Mouse (Mus musculus): ENCODE data around the gene Abhd17b.
"Not testable (repeated sequence)": the region's sequence is repeated elsewhere in the genome, so short reads cannot be mapped to it uniquely, and the experiment has no call there.

Abhd17b gene

GRCm38 (mm10) chr19:21652285-21653171, 457 bp upstream of the Abhd17b start, which contains the start of gene 1110059E24Rik:
Gene 1110059E24Rik, minus strand, starts transcription at chr19:21652976.
- peak; percentile 95 for DNase-seq (ENCODE audit: low read depth, low spot score)

- DNase-seq (ENCODE audit: low read depth, low spot score): no peak
These were observed 1.8 kb downstream of the Abhd17b start for GRCm38 (mm10) chr19:21654788-21655187.

GRCm38 (mm10) chr19:21660734-21661133, 7.7 kb downstream of the Abhd17b start:
- DNase-seq (ENCODE audit: low read depth, low spot score): no peak

GRCm38 (mm10) chr19:21663756-21664456, 10.9 kb downstream of the Abhd17b start:
- no peak for DNase-seq (ENCODE audit: low read depth, low spot score)

GRCm38 (mm10) chr19:21669650-21670049, 16.7 kb downstream of the Abhd17b start:
- no peak for DNase-seq (ENCODE audit: low read depth, low spot score)

GRCm38 (mm10) chr19:21674354-21675096, 21.5 kb downstream of the Abhd17b start:
- DNase-seq (ENCODE audit: low read depth, low spot score): no peak

GRCm38 (mm10) chr19:21680091-21680490, 27.1 kb downstream of the Abhd17b start:
- DNase-seq (ENCODE audit: low read depth, low spot score): no peak

GRCm38 (mm10) chr19:21680986-21681385, 28.0 kb downstream of the Abhd17b start:
- no peak for DNase-seq (ENCODE audit: low read depth, low spot score)

- no peak for DNase-seq (ENCODE audit: low read depth, low spot score)
These were observed 60.5 kb downstream of the Abhd17b start for GRCm38 (mm10) chr19:21713260-21714031.

- DNase-seq (ENCODE audit: low read depth, low spot score): no peak
These were observed 61.4 kb downstream of the Abhd17b start for GRCm38 (mm10) chr19:21714278-21714883.

GRCm38 (mm10) chr19:21715005-21715442, 62.0 kb downstream of the Abhd17b start:
- no peak for DNase-seq (ENCODE audit: low read depth, low spot score)

GRCm38 (mm10) chr19:21715515-21715914, 62.5 kb downstream of the Abhd17b start:
- no peak for DNase-seq (ENCODE audit: low read depth, low spot score)

GRCm38 (mm10) chr19:21716456-21716855, 63.5 kb downstream of the Abhd17b start:
- no peak for DNase-seq (ENCODE audit: low read depth, low spot score)

GRCm38 (mm10) chr19:21719206-21719605, 66.2 kb downstream of the Abhd17b start:
- no peak for DNase-seq (ENCODE audit: low read depth, low spot score)

- DNase-seq (ENCODE audit: low read depth, low spot score): no peak
These were observed 68.0 kb downstream of the Abhd17b start for GRCm38 (mm10) chr19:21720950-21721349.

- not testable (repeated sequence) for DNase-seq (ENCODE audit: low read depth, low spot score)
These were observed 70.3 kb downstream of the Abhd17b start for GRCm38 (mm10) chr19:21723280-21723679.

GRCm38 (mm10) chr19:21723911-21724655, 71.1 kb downstream of the Abhd17b start:
- no peak for DNase-seq (ENCODE audit: low read depth, low spot score)

- no peak for DNase-seq (ENCODE audit: low read depth, low spot score)
These were observed 72.2 kb downstream of the Abhd17b start for GRCm38 (mm10) chr19:21725168-21725567.

- DNase-seq (ENCODE audit: low read depth, low spot score): no peak
These were observed 74.1 kb downstream of the Abhd17b start for GRCm38 (mm10) chr19:21727081-21727480.

- DNase-seq (ENCODE audit: low read depth, low spot score): no peak
These were observed 75.4 kb downstream of the Abhd17b start for GRCm38 (mm10) chr19:21728342-21728741.
